Mouse (Mus musculus): ENCODE data around the gene Wdr62. TPM values are rescaled to one million over a fixed set of nuclear protein-coding genes. Genes with fewer than 3 reads are reported as not detected.
"Not testable (repeated sequence)": the region's sequence is repeated elsewhere in the genome, so short reads cannot be mapped to it uniquely, and the experiment has no call there.

Gene Wdr62
- polyA plus RNA-seq, 1 experiment from 2014 or later = 7.1 TPM

DNA sequence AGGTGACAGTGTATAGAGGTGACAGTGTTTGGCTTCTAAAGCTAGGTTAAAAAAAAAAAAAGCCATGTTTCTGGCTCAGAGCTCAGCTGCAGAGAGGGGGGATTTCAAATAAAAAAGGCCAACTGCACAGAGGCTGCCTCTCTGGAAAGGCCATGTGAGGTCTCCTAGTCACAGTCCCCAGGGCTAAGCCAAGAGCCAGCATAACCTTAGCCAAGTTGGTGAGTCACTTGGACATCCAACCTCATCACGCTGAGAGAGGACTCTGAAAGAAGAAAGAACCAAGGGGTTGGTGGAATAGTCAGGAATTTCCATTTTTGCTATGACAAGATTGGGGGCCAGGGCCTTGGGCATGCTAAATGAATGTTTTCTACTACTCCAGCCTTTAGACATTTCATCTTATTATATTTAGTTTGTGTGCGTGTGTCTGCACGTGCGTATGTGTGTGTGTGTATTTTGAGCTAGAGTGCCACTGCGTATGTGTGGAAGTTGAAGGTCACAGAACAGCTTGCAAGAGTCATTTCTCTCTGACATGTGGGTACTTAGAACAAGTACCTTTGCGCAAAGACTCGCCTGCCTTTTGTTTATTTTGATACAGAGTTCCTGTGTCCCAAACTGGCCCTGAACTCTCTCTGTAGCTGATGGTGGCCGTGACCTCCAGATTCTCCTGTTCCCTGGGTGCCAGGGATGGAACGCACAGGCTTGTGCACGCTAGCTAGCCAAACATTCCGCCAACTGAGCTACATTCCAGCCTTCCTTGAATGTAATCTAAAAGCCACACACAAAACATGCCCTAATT, 77.1 kb downstream of the Wdr62 start:
- no peak overlapping the region for H3K27ac ChIP-seq (replicated peaks)
- no peak overlapping the region for H3K9ac ChIP-seq
- H3K27me3 ChIP-seq (replicated peaks) = no peaks in the 10 kb centered on the region
- H3K36me3 ChIP-seq = no peaks in the 10 kb centered on the region
- no peak for ATAC-seq (ENCODE audit: extremely low read depth, insufficient number of reproducible peaks, low FRiP score, low TSS enrichment)
- H3K9me3 ChIP-seq = no peaks in the 10 kb centered on the region
- H3K4me1 ChIP-seq = peaks cover 18% of the 10 kb centered on the region
- no peak overlapping the region for H3K4me3 ChIP-seq
- 64% methylated on average over 11 of the region's 11 CpGs for WGBS
- H3K4me2 ChIP-seq = no peak overlapping the region

DNA sequence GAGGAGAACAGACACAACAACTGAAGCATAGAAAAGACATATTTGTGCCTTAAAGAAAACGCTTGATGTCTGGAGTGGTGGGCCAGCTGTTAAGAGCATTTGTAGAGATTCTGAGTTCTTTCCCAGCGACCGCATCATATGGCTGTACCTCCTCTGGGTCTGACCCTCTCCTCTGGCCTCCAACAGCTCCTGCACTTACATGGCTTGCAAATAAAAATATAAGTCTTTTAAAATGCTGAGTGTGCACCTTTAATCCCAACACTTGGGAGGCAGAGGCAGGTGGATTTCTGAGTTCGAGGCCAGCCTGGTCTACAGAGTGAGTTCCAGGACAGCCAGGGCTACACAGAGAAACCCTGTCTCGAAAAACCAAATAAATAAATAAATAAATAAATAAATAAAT, 79.6 kb downstream of the Wdr62 start:
- not testable (repeated sequence) for H3K9me3 ChIP-seq; H3K9ac ChIP-seq; H3K4me3 ChIP-seq; ATAC-seq (ENCODE audit: extremely low read depth, insufficient number of reproducible peaks, low FRiP score, low TSS enrichment); H3K36me3 ChIP-seq; H3K27me3 ChIP-seq (replicated peaks); H3K4me2 ChIP-seq; H3K27ac ChIP-seq (replicated peaks)
- H3K4me1 ChIP-seq = peaks cover 20% of the 10 kb centered on the region
- WGBS = 85% methylated on average over 5 of the region's 5 CpGs

DNA sequence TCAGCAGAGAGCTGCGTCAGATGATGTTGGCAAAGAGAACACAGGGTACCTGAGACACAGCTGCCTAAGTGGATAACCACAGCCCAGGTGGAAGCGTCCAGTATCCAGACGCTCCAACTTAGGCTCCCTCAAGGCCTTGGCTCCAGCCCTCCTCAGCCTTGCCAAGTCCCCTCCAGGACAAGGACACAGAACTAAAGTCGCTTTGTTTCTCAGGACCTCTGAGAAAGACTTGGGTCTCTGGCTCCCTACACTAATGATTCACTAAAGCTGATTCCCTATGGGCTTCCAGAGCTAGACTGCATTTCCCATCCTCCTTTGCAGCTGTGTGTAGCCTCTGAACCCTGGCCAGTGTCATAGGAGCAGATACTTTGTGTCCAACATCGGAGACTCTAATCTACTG, 80.0 kb downstream of the Wdr62 start:
- H3K27ac ChIP-seq (replicated peaks) = no peak overlapping the region
- no peak for ATAC-seq (ENCODE audit: extremely low read depth, insufficient number of reproducible peaks, low FRiP score, low TSS enrichment)
- H3K9ac ChIP-seq = no peak overlapping the region

DNA sequence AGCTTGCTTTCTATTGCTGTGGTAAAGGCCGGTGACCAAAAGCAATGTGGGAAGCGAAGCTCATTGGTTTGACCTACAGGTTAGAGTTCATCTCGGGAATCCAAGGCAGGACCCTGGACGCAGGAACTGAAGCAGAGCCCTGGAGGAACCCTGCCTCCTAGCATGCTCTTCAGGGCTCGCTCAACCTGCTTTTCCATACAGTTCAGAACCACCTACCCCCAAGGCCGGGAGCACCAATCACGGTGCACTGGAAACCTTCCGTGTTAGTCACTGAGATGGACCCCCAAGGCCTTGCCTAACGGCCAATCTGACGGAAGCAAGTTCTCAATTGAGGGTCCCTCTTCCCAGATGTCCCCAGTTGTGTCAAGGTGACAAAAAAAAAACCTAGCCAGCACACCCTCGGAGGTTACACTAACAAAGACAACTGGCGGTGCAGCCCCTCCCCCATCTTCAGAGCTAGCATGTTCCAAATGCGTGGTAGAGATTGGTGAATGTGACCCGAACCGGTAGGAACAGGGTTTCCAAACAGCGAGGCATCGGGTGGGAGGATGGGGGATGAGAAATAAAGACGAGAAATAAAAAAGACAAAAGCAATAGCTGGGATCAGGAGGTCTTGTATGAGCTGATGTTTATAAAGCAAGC, 80.6 kb downstream of the Wdr62 start:
- Histone ChIP-seq H3K4me1 (peaks cover 23% of the 10 kb centered on the region), H3K4me3 (no peak overlapping the region), H3K27ac (replicated peaks) (no peak overlapping the region), H3K27me3 (replicated peaks) (no peaks in the 10 kb centered on the region), H3K9me3 (no peaks in the 10 kb centered on the region), H3K36me3 (no peaks in the 10 kb centered on the region), H3K9ac (no peak overlapping the region), H3K4me2 (no peak overlapping the region)
- WGBS = 70% methylated on average over 18 of the region's 18 CpGs
- no peak for ATAC-seq (ENCODE audit: extremely low read depth, insufficient number of reproducible peaks, low FRiP score, low TSS enrichment)

More for the DNA sequence above, 80.0 kb downstream of the Wdr62 start:
- Histone ChIP-seq H3K4me2 (no peak overlapping the region), H3K27me3 (replicated peaks) (no peaks in the 10 kb centered on the region), H3K4me3 (no peak overlapping the region), H3K4me1 (peaks cover 24% of the 10 kb centered on the region), H3K9me3 (no peaks in the 10 kb centered on the region), H3K36me3 (no peaks in the 10 kb centered on the region)
- 81% methylated on average over 5 of the region's 5 CpGs for WGBS

DNA sequence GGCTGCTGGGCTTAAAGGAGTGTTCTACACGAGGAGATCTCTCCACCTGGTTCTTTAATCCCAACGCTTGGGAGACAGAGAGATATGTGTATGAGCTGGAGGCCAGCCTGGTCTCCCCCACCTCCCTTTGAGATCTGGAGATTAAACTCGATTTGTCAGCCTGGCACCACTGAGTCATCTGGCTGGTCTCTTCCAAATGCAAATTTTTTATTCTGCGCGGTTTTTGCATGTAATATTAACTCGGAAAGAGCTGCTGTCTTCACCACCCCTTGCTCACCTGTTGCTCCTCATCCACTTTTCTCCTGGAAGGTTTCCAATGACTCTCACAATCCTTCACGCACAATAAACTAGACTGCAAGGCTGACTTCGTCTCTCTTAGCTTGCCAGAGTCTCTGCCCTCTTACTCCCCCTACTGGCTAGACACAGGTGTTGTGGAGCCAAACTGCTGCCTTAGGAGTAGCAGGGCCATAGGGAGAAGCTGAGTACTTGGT, 81.7 kb downstream of the Wdr62 start, which contains the start of gene Capns1:
Capns1 (minus strand) TSS at position 331 of the 491 bp plus-strand sequence.
- H3K9ac ChIP-seq = 0 out of 2 replicates have a peak within 1 kb of the TSS, but pooled peaks have one; percentile 28
- no peaks in the 10 kb centered on the region for H3K9me3 ChIP-seq
- no peak within 1 kb of the TSS; the same call in 1 of the 2 replicates for H3K27ac ChIP-seq (replicated peaks)
- H3K4me1 ChIP-seq = peaks cover 15% of the 10 kb centered on the region
- no peaks in the 10 kb centered on the region for H3K36me3 ChIP-seq
- 6% methylated on average over 8 of the region's 8 CpGs for WGBS
- H3K4me2 ChIP-seq = peak within 1 kb of the TSS; percentile 54
- no peak for ATAC-seq (ENCODE audit: extremely low read depth, insufficient number of reproducible peaks, low FRiP score, low TSS enrichment)
- H3K27me3 ChIP-seq (replicated peaks) = no peaks in the 10 kb centered on the region
- no peak within 1 kb of the TSS for H3K4me3 ChIP-seq

DNA sequence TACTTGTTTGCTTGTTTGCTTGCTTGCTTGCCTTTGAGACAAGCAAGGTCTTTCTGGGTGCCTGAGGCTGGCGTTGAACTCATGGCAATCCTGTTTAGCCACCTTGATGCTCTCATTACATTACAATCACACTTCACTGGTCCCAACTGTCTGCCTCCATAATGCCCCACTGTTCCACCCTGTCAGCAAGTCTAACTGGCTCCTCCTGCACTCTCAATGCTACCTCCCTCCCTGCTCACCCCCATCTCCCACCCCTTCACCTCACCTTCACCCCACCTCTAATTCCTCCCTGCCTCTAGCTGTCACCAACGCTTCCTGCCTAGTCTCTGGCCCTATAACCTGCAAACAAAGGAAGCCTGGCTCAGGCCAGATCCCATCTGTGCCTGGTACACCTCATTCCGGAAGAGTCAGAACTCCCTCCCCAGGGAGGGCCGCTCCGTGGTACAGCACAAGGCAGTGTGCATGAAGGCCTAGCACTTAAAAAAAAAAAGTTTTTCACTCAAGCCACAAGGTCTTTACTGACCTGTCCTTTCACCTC, 82.6 kb downstream of the Wdr62 start:
- no peak overlapping the region for H3K4me3 ChIP-seq
- peaks cover 24% of the 10 kb centered on the region for H3K4me1 ChIP-seq
- no peak overlapping the region for H3K9ac ChIP-seq
- no peaks in the 10 kb centered on the region for H3K9me3 ChIP-seq
- H3K27ac ChIP-seq (replicated peaks) = no peak overlapping the region
- no peaks in the 10 kb centered on the region for H3K27me3 ChIP-seq (replicated peaks)
- 50% methylated on average over 5 of the region's 5 CpGs for WGBS
- H3K4me2 ChIP-seq = no peak overlapping the region
- peaks cover 2% of the 10 kb centered on the region; the same call in 1 of the 2 replicates for H3K36me3 ChIP-seq
- ATAC-seq (ENCODE audit: extremely low read depth, insufficient number of reproducible peaks, low FRiP score, low TSS enrichment) = no peak

DNA sequence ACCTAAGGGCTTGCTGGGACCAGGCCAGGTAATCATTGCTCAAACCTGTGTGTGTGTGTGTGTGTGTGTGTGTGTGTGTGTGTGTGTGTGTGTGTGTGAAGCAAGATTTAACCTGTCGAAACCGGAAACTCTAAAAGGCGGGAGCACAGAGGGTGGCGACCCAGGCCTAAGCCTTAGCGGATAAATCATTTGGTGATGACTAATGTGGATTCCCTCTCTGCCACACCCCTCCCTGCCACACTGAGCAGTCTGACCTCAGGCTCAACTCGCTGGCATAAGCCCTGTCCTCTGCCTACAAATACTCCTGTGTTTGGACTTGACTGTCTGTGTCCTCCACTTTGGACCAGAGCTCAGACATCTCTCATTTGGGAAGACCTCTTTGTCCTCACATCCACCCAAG, 84.0 kb downstream of the Wdr62 start:
- Histone ChIP-seq H3K4me2 (no peak overlapping the region), H3K9ac (0 out of 2 replicates have a peak overlapping the region, but pooled peaks have one; percentile 1), H3K4me1 (peaks cover 27% of the 10 kb centered on the region), H3K27me3 (replicated peaks) (no peaks in the 10 kb centered on the region), H3K9me3 (no peaks in the 10 kb centered on the region), H3K36me3 (peaks cover 16% of the 10 kb centered on the region), H3K27ac (replicated peaks) (no peak overlapping the region), H3K4me3 (no peak overlapping the region)
- 62% methylated on average over 6 of the region's 6 CpGs for WGBS
- no peak for ATAC-seq (ENCODE audit: extremely low read depth, insufficient number of reproducible peaks, low FRiP score, low TSS enrichment)

DNA sequence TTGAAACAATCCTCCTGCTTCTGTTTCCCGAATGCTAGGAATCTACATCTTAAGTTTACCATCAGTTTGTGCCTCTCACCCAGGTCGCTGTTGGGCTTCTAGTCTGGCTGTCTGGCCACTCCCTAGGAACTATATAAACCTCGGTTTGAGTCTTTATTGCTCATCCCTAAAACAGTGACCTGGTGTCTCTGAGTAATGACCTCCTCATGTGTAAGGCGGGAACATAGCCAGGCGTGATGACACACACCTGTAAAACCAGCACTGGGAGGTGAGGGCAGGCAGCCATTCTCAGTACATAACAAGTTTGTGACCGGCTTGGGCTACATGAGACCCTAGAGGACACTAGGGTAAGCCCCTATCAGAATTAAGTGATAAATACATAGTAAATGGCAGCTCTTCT, 84.8 kb downstream of the Wdr62 start:
- Histone ChIP-seq H3K9me3 (no peaks in the 10 kb centered on the region), H3K4me1 (peaks cover 27% of the 10 kb centered on the region), H3K36me3 (peaks cover 24% of the 10 kb centered on the region), H3K27ac (replicated peaks) (no peak overlapping the region), H3K27me3 (replicated peaks) (no peaks in the 10 kb centered on the region), H3K4me2 (peak overlapping the region; percentile 93), H3K9ac (peak overlapping the region; percentile 98), H3K4me3 (peak overlapping the region; percentile 91)
- WGBS = 62% methylated on average over 6 of the region's 6 CpGs
- no peak for ATAC-seq (ENCODE audit: extremely low read depth, insufficient number of reproducible peaks, low FRiP score, low TSS enrichment)

DNA sequence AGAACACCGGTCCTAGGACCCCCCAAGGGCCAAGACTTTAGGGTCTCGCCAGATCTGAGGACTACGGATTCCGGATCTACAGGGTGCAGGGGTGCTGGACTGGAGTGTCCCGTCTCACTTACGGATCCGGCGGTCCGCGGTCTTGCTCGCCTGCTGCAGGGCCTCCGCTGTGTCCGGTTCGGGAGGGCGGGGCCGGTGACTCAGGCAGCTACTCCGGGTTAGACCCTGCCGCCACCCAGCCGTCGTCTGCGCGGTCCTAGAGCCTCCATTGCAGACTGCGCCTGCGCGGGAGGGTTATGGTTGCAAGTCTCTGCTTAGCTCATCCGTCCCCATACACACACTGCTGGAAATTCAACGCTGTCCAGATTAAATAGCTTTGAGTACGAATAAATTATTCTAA, 85.3 kb downstream of the Wdr62 start:
- Histone ChIP-seq H3K4me3 (peak overlapping the region; percentile 91), H3K27me3 (replicated peaks) (no peaks in the 10 kb centered on the region), H3K27ac (replicated peaks) (peak overlapping the region; percentile 93), H3K4me1 (peaks cover 27% of the 10 kb centered on the region), H3K9ac (peak overlapping the region; percentile 98), H3K36me3 (peaks cover 29% of the 10 kb centered on the region), H3K4me2 (peak overlapping the region; percentile 93), H3K9me3 (no peaks in the 10 kb centered on the region)
- ATAC-seq (ENCODE audit: extremely low read depth, insufficient number of reproducible peaks, low FRiP score, low TSS enrichment) = peak; percentile 88
- under 1% methylated on average over 28 of the region's 28 CpGs for WGBS

DNA sequence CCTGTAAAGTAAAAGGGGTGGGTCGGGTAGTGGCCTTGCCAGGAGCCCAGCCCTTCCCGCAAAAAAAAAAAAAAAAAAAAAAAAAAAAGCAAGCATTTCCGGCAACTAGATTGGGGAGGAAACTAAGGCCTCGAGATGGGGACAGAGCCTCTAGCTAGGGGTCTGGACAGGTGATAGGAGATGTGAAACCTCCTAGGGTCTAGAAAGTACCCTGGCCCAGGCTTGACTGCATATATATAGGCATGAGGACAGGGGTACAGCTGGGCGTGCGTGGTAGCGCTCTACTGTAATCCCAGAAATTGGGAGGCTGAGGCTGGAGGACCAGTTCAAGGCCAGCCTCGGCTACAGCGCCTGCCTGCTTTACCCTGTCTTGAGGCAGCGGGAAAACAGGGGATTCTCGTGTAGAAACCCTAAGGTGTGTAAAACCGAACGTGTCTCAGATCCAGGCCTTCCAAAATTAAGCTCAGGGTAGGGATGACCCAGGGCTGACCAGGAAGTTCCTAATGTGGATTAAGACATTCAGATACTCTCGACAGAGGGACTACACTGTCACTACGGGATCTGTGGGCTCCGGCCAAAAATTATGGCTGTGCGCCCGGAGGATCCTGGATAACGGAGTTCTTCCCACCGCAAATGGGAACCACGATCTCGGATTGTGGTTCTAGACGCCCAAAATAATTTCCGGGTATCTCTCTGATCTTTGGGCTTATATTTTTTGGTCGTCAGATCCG, 86.0 kb downstream of the Wdr62 start:
- Histone ChIP-seq H3K27ac (replicated peaks) (peak overlapping the region; percentile 93), H3K36me3 (peaks cover 34% of the 10 kb centered on the region), H3K27me3 (replicated peaks) (no peaks in the 10 kb centered on the region), H3K4me1 (peaks cover 27% of the 10 kb centered on the region), H3K4me2 (peak overlapping the region; percentile 93), H3K9me3 (no peaks in the 10 kb centered on the region), H3K4me3 (peak overlapping the region; percentile 91), H3K9ac (peak overlapping the region; percentile 98)
- under 1% methylated on average over 26 of the region's 26 CpGs for WGBS
- peak; percentile 1; the same call in 1 of the 2 replicates for ATAC-seq (ENCODE audit: extremely low read depth, insufficient number of reproducible peaks, low FRiP score, low TSS enrichment)
